Mouse (Mus musculus) heart, embryonic 12.5 days (tissue): ENCODE data around the gene Prkce. TPM values are rescaled to one million over a fixed set of nuclear protein-coding genes. Genes with fewer than 3 reads are reported as not detected.
A peak's percentile ranks its signal among the peaks of the same experiment; 100 is the strongest.

Experiments
- ATAC-seq: fragments of 200-750 bp; cut with Nextera tagmentation; 2 replicates; pipeline ENCODE4 v1.8.0; 2017; ENCODE audit warnings: moderate TSS enrichment, moderate library complexity; ENCODE audit not compliant: insufficient number of reproducible peaks, low FRiP score
- H3K27ac ChIP-seq: fragments of 300-500 bp; sonication (generic); 2 replicates; pipeline ENCODE4 v1.5.1; 2016; ENCODE audit warnings: mild to moderate bottlenecking, moderate library complexity; ENCODE audit not compliant: poor library complexity, severe bottlenecking
- H3K27me3 ChIP-seq: fragments of 300-500 bp; sonication (generic); replicated peaks from 2 replicates; pipeline ENCODE4 v1.6.1; 2016; ENCODE audit warnings: mild to moderate bottlenecking, moderate library complexity
- H3K36me3 ChIP-seq: fragments of 300-500 bp; sonication (generic); 2 replicates; pipeline ENCODE4 v1.6.1; 2016; ENCODE audit warnings: mild to moderate bottlenecking, moderate library complexity
- H3K4me1 ChIP-seq: fragments of 300-500 bp; sonication (generic); replicated peaks from 2 replicates; pipeline ENCODE4 v1.6.1; 2016; ENCODE audit warnings: mild to moderate bottlenecking
- H3K4me2 ChIP-seq: fragments of 300-500 bp; sonication (generic); 2 replicates; pipeline ENCODE4 v1.6.1; 2016; ENCODE audit warnings: mild to moderate bottlenecking, moderate library complexity
- H3K4me3 ChIP-seq: fragments of 300-500 bp; sonication (generic); 2 replicates; pipeline ENCODE4 v1.5.1; 2016; ENCODE audit warnings: mild to moderate bottlenecking
- H3K9ac ChIP-seq: fragments of 300-500 bp; sonication (generic); 2 replicates; pipeline ENCODE4 v1.6.1; 2016; ENCODE audit warnings: mild to moderate bottlenecking, moderate library complexity
- H3K9me3 ChIP-seq: fragments of 300-500 bp; sonication (generic); replicated peaks from 2 replicates; pipeline ENCODE4 v1.6.1; 2016; ENCODE audit warnings: mild to moderate bottlenecking, moderate library complexity
- WGBS: fragments of 180-500 bp; shearing (Covaris S2); methylation state at CpG from one replicate; pipeline ENCODE4 v1.1.7; 2016; 5-methylcytosine and 5-hydroxymethylcytosine counted together
- polyA plus RNA-seq: library from polyadenylated mRNA; unstranded; fragments of >200 nt; fragmentation: Nextera tagmentation; extraction: Ambion mirVana; gene quantifications from 2 replicates; pipeline ENCODE4 v1.2.1, GENCODE M21; 2016

The Prkce gene
- polyA plus RNA-seq, 1 experiment from 2014 or later: 12.0 TPM

DNA sequence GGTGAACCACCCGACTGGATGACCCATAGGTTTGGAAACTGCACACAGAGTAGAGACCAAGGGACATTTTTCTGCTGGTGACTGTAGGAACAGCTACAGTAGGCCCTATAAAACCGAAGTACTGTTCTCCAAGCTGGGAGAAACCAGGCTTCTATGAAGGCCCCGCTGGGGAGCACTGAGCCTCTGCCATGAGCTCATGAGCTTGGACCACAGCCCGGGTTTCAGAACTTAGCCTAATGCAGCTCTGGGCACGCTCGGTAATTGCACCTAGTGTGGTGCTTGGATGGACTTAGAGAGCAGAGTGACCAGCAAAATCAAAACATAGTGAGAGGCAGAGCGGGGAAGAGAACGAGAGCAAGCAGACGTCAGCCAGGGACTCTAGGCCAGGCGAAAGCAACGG, 134.7 kb downstream of the Prkce start:
- peak overlapping the region; percentile 47 for H3K4me2 ChIP-seq

DNA sequence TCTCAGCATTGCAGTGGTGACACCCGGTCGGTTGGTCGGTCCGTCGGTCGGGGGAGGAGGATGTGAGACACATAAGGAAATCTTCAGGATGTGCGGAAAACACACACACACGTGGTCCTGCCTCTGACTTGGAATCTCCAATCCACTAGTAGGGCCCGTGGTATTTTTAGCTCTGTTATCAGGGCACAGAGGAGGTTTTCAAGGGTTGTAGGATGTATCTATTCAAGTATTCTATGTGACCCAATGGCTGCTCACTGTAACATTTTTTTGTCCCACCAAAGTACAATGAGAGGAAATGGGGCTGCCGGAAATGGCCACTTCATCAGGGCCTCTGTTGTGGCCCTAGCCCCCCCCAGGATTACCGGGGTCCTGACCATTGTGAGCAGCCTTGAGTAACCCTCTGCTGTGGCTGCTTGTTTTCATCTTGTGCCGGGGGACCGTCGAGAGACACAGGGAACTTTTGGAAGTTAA, 135.3 kb downstream of the Prkce start:
- Histone ChIP-seq H3K4me2 (peak overlapping the region; percentile 47), H3K9ac (peak overlapping the region; percentile 14; the same call in 1 of the 2 replicates), H3K4me1 (peaks cover 57% of the 10 kb centered on the region), H3K9me3 (no peaks in the 10 kb centered on the region), H3K36me3 (no peaks in the 10 kb centered on the region), H3K27ac (peak overlapping the region; percentile 96), H3K4me3 (no peak overlapping the region), H3K27me3 (no peaks in the 10 kb centered on the region)
- WGBS: 14% methylated on average over 14 of the region's 14 CpGs
- ATAC-seq: peak; percentile 53

More for the DNA sequence above, 134.7 kb downstream of the Prkce start:
- H3K27ac ChIP-seq: peak overlapping the region; percentile 96
- no peaks in the 10 kb centered on the region for H3K27me3 ChIP-seq
- no peaks in the 10 kb centered on the region for H3K36me3 ChIP-seq
- WGBS: 58% methylated on average over 11 of the region's 11 CpGs
- peak overlapping the region; percentile 38; the same call in 1 of the 2 replicates for H3K9ac ChIP-seq
- H3K4me1 ChIP-seq: peaks cover 57% of the 10 kb centered on the region
- no peak overlapping the region for H3K4me3 ChIP-seq
- no peaks in the 10 kb centered on the region for H3K9me3 ChIP-seq
- ATAC-seq: no peak

DNA sequence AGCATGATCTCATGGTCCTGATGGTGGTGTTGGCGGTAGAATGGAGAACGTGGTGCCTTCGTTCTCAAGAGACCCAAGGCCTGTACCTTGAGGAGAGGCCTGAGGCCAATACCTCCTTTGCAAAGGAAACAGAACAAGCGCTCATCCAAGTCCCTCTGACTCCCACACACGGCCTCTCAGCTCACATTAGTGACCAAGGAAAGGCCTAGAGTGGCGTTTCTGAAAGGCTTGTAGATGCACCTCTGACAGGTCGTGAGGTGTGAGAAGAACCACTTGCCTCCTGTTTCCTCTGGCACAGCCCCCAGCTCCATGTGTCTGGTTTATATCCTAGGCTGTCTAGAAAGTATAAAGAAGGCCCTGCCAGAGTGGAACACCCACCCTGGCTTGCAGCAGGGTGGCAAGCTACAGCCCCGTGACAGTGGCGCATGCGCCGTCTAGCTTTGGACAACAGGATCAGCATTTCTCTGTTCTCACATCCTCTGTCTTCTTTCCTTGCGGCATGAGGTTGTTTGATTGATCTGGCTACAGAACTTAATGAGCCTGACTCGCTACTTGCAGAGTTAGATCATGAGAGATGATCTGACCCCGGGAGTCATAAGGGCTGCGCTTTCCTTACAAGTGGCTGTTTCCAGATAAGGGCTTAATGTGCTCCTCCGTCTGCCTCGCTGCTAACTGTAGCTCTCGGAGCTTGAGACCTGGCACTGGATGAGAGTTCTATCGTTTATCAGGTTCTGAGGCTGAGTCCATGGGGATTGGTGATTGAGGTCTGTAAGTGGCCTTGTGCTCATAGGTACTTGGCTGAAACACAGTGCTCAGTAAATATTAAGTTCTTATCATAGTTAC, 136.0 kb downstream of the Prkce start:
- H3K4me2 ChIP-seq: peak overlapping the region; percentile 47
- H3K4me1 ChIP-seq: peaks cover 57% of the 10 kb centered on the region
- H3K27me3 ChIP-seq: no peaks in the 10 kb centered on the region
- ATAC-seq: peak; percentile 78
- H3K4me3 ChIP-seq: no peak overlapping the region
- peak overlapping the region; percentile 96 for H3K27ac ChIP-seq
- WGBS: 20% methylated on average over 19 of the region's 19 CpGs
- H3K9ac ChIP-seq: peak overlapping the region; percentile 14; the same call in 1 of the 2 replicates
- no peaks in the 10 kb centered on the region for H3K36me3 ChIP-seq
- no peaks in the 10 kb centered on the region for H3K9me3 ChIP-seq

DNA sequence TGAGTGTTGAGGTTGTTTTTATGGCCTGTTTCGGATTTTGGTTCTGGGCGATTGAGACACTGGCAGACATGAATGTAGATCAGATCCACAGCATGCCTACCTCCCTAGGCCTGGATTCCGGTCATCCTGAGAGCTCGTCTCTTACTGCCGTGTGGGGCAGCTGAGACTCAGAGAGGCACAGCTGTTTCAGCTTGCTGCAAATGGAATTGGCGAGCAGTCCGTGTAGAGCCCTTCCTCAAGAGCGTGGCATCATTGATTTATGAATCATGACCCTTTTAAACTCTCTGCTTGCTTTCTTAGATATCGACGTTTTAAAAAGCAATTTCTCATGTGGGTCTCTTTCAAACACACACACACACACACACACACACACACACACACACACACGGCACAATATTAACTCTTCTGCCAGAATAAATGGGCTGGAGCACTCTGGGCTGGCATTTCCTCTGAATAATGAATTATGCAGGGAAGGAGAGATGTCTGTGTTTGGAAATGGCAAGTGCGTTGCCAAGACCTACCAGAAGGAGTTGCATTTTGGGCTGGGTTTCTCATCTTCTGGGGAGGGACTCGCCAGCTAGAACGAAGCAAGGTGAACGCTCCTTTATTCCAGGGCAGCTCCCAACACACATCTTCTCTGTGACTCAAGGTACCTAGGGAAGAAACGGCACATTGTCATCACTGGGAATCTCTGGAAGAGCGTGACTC, 137.5 kb downstream of the Prkce start:
- Histone ChIP-seq H3K27me3 (no peaks in the 10 kb centered on the region), H3K36me3 (no peaks in the 10 kb centered on the region), H3K4me2 (no peak overlapping the region), H3K4me1 (peaks cover 60% of the 10 kb centered on the region), H3K27ac (peak overlapping the region; percentile 96; the same call in 1 of the 2 replicates), H3K4me3 (no peak overlapping the region), H3K9ac (no peak overlapping the region), H3K9me3 (no peaks in the 10 kb centered on the region)
- no peak for ATAC-seq
- WGBS: 80% methylated on average over 17 of the region's 17 CpGs

DNA sequence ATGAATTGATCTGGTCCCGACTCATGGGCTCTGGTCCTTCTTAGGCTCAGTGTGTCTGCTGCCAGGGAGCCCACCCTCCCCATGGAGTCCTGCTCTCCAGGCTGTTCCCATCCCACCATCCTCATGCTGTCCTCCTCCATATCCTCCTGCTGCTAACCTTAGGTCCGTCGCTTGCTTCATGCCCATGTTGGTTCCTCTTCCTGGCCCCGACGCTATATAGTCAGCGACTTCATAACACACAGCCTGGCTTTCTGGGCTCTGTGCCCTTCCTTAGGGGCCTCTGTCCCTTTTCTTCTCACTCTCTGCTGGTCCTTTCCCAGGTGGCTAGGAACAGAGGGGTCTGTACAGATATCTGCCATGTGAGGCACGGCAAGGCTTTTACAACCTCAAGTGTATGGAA, 138.6 kb downstream of the Prkce start:
- no peaks in the 10 kb centered on the region for H3K9me3 ChIP-seq
- no peaks in the 10 kb centered on the region for H3K27me3 ChIP-seq
- peaks cover 57% of the 10 kb centered on the region for H3K4me1 ChIP-seq
- H3K27ac ChIP-seq: no peak overlapping the region
- no peak overlapping the region for H3K4me3 ChIP-seq
- no peak overlapping the region for H3K9ac ChIP-seq
- ATAC-seq: no peak
- H3K4me2 ChIP-seq: no peak overlapping the region
- H3K36me3 ChIP-seq: no peaks in the 10 kb centered on the region
- 83% methylated on average over 7 of the region's 7 CpGs for WGBS

DNA sequence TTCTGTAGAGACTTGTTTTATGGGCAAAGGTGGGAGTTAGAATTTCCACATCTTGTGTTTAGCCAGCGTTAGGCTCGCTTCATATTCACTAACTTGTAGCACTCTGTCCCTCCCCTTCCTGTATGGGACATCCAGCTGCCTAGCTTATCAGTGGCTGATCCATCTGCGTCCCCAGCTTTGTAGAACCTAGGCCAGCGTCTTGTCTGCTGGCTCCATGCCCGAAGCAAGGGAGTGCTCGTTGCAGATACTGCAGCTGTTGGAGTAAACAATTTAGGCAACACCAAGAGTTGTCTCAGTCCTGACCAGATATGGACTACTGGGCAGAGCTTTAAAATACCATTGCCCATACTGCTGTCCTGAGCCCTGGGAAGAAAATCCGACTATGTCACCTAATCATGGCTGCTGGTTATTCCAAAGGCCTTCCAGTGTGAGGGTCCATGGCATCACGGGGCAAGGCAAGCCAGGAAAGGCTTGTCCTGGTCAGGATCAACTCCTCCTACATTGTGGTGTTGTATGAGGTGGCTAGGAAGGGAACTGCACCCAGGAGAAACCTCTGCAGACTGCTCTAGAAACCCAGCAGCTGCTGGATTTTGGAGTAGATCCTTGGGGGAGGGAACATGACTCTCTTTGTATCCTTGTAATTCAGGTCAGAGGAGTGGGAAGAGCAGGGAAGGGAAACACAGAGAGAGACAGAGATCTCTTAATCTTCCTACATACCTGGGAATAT, 146.0 kb downstream of the Prkce start:
- H3K27ac ChIP-seq: peak overlapping the region; percentile 65
- no peak overlapping the region for H3K4me3 ChIP-seq
- H3K4me2 ChIP-seq: no peak overlapping the region
- 0 out of 2 replicates have a peak, but pooled peaks cover 2% of the 10 kb centered on the region for H3K36me3 ChIP-seq
- no peaks in the 10 kb centered on the region for H3K9me3 ChIP-seq
- ATAC-seq: peak; percentile 94
- H3K4me1 ChIP-seq: peaks cover 47% of the 10 kb centered on the region
- no peaks in the 10 kb centered on the region for H3K27me3 ChIP-seq
- 23% methylated on average over 8 of the region's 8 CpGs for WGBS
- no peak overlapping the region for H3K9ac ChIP-seq

DNA sequence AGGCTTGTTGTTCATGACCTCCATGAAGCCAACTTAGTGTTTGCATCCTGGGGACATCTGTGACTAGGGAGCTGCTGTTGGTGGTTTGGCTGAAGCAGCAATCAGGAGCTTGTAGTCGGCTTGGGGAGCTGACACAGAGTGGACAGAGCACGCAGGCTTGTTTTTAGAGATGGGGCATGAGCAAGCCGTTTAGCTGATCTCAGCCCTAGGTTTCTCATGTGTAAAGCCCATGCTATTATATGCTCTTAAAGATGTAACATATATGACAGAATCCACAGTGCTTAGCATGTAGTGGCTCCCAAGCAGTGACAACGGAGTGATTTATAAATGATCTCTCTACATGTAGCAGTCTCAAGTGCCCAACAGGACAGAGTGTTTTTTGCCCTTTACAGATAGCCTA, 148.3 kb downstream of the Prkce start:
- 0 out of 2 replicates have a peak, but pooled peaks cover 5% of the 10 kb centered on the region for H3K36me3 ChIP-seq
- ATAC-seq: no peak
- no peak overlapping the region for H3K9ac ChIP-seq
- H3K4me2 ChIP-seq: no peak overlapping the region
- WGBS: 86% methylated on average over 4 of the region's 4 CpGs
- peaks cover 37% of the 10 kb centered on the region for H3K4me1 ChIP-seq
- no peaks in the 10 kb centered on the region for H3K27me3 ChIP-seq
- H3K9me3 ChIP-seq: no peaks in the 10 kb centered on the region
- H3K4me3 ChIP-seq: no peak overlapping the region
- H3K27ac ChIP-seq: no peak overlapping the region

DNA sequence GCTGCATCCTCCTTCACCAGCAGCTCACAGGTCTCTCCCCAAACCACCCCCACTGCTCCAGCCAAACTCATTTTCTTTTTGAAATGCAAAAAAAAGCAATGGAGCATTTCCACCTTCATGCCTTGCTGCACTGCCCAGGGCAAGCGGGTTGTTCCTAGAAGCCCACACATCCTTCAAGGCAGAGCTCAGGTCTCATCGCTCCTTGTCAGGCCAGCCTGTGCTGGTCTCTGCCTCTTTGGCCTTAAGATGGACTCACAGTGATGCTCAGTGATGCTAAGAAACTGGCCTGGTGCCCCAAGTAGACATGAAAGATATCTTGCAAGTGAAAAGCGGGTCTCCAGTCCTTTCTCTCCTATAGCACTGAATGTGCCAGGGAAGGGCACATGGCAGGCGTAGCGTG, 149.2 kb downstream of the Prkce start:
- Histone ChIP-seq H3K4me1 (peaks cover 32% of the 10 kb centered on the region), H3K4me2 (no peak overlapping the region), H3K9ac (no peak overlapping the region), H3K36me3 (0 out of 2 replicates have a peak, but pooled peaks cover 5% of the 10 kb centered on the region), H3K27me3 (no peaks in the 10 kb centered on the region), H3K27ac (no peak overlapping the region), H3K9me3 (no peaks in the 10 kb centered on the region), H3K4me3 (no peak overlapping the region)
- ATAC-seq: no peak
- 87% methylated on average over 5 of the region's 5 CpGs for WGBS

DNA sequence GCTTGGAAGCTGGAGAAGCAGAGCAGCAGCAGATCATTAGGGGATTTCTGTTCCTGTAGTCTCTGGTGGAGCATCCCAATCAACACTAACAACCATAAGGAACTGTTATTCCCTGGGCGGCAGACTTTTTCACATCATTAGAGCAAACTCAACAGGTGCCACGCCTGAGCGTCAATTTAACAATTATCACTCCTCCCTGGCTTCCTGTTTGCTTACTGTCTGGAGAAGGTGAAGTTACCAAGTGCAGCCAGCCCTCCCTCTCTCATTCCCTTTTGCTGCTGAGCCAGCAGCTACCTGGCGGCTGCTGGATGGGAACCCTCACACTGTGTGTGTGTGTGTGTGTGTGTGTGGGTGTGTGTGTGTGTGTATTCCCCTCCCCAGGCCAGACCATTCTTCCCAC, 149.6 kb downstream of the Prkce start:
- H3K27ac ChIP-seq: no peak overlapping the region
- H3K4me1 ChIP-seq: peaks cover 31% of the 10 kb centered on the region
- WGBS: 60% methylated on average over 4 of the region's 4 CpGs
- no peak overlapping the region for H3K4me2 ChIP-seq
- 0 out of 2 replicates have a peak, but pooled peaks cover 5% of the 10 kb centered on the region for H3K36me3 ChIP-seq
- no peak overlapping the region for H3K4me3 ChIP-seq
- no peak overlapping the region for H3K9ac ChIP-seq
- ATAC-seq: no peak
- no peaks in the 10 kb centered on the region for H3K9me3 ChIP-seq
- H3K27me3 ChIP-seq: no peaks in the 10 kb centered on the region

DNA sequence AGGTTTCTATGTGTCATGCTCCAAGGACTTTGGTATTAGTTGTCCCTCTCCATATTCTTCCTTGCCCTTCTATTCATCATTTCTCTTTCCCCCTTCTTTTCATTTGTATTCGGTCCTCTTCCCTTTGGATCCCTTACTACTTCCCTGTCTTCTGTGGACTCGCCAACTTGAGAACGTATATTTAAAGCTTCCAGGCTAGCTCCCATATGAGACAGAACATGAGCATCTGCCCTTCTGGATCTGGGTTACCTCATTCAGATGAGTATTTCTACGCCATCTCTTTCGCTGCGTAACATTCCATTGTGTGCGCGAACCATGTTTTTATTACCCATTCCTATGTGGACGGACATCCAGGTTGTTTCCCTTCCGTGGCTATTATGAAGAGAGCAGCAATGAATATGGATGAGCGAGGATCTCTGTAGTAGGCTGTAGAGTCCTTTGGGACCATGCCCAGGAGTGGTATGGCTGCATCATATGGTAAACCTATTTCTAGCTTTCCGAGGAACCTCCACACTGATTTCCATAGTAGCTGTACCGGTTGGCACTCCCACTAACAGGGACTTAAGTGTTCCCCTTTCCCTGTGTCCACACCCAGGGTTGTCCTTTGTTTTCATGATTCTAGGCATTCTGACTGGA, 152.5 kb downstream of the Prkce start:
- Histone ChIP-seq H3K9me3 (no peaks in the 10 kb centered on the region), H3K27me3 (no peaks in the 10 kb centered on the region), H3K36me3 (0 out of 2 replicates have a peak, but pooled peaks cover 5% of the 10 kb centered on the region), H3K27ac (no peak overlapping the region), H3K4me3 (no peak overlapping the region), H3K4me2 (no peak overlapping the region), H3K9ac (no peak overlapping the region), H3K4me1 (peaks cover 39% of the 10 kb centered on the region)
- WGBS: 92% methylated on average over 13 of the region's 13 CpGs
- ATAC-seq: no peak
